Mouse (Mus musculus): ENCODE data around the gene Ak9. TPM values are rescaled to one million over a fixed set of nuclear protein-coding genes. Genes with fewer than 3 reads are reported as not detected.
A peak's percentile ranks its signal among the peaks of the same experiment; 100 is the strongest.

Gene Ak9
- polyA plus RNA-seq, 1 experiment from 2014 or later: not detected

DNA sequence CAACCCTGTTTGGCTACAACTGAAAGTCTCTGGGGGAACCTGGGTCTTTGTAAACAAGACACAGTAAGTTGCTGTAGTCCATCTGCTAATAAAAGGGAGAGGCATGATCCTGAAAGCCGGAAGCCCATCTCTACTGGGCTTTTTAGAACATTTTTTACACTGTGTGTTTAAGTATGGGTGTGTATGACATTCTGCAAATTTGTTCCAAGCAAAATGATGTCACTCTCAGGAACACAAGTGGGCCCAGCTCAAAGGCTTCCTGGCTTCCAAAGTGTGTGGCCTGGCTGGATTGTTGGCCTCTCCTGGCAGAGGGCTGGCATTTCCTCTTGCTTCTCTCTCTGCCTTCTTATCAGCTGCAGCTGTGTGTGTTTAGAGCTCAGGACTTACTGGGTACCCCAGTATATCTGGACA lies 171.2 kb downstream of the Ak9 start:
- ATAC-seq (ENCODE audit: insufficient read depth): no peak
- H3K4me3 ChIP-seq (replicated peaks): no peak overlapping the region
- no peaks in the 10 kb centered on the region for H3K9me3 ChIP-seq (replicated peaks)
- peaks cover 56% of the 10 kb centered on the region for H3K4me1 ChIP-seq (replicated peaks)
- peaks cover 35% of the 10 kb centered on the region for H3K27me3 ChIP-seq
- H3K36me3 ChIP-seq (replicated peaks): no peaks in the 10 kb centered on the region
- H3K4me2 ChIP-seq: peak overlapping the region; percentile 15; the same call in 1 of the 2 replicates
- WGBS (ENCODE audit: insufficient replicate concordance): 60% methylated on average over 1 of the region's 1 CpGs
- no peak overlapping the region for H3K9ac ChIP-seq
- peak overlapping the region; percentile 24; the same call in 1 of the 2 replicates for H3K27ac ChIP-seq (replicated peaks)

DNA sequence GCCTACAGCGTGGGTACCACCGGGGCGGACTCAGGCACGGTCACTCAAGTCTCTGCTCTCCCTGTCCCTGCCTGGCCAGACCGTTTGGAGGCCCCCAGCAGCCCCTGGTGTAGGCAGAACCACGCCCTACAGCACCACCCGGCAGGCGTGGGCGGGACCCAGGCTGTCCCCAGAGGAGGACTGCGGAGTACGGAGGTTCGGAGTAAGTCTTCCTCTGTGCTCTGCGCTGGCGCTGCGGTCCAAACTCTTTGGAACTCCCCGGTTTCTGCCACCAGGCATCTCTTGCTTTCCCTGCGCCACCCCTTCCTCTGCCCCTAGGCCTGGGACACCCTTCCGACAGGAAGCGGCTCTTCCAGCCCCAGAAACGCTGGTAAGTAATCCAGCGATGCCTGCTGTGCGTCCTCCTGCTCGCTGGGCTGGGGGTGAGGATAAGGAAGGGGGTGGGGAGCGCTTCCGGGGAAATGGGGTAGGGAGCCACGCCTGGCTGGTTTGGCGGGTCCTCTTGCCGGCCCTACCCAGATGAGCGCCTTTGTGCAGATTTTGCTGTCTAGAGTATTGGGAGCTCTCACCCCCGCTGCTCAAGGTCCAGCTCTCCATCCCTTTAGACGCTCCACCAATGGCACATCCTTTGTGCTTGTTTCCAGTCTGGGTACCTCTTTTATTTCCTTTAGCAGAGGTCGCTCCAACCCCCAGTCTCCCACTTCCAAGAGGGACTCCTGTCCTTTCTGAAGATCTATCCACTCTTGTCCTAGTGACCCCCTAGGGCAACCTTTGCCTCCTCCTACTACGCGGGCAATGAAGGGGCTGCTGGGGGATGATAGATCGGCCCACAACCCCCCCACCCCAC lies 172.6 kb downstream of the Ak9 start, which contains the start of gene Mical1:
TSS of gene Mical1 (plus strand) at position 144 of the 847 bp plus-strand sequence.
- Histone ChIP-seq H3K4me2 (peak within 1 kb of the TSS; percentile 92), H3K9me3 (replicated peaks) (no peaks in the 10 kb centered on the region), H3K4me1 (replicated peaks) (peaks cover 65% of the 10 kb centered on the region), H3K27me3 (peaks cover 37% of the 10 kb centered on the region), H3K4me3 (replicated peaks) (peak within 1 kb of the TSS; percentile 61), H3K36me3 (replicated peaks) (no peaks in the 10 kb centered on the region), H3K9ac (peak within 1 kb of the TSS; percentile 55), H3K27ac (replicated peaks) (peak within 1 kb of the TSS; percentile 57)
- ATAC-seq (ENCODE audit: insufficient read depth): peak; percentile 61
- WGBS (ENCODE audit: insufficient replicate concordance): 0% methylated on average over 35 of the region's 35 CpGs

DNA sequence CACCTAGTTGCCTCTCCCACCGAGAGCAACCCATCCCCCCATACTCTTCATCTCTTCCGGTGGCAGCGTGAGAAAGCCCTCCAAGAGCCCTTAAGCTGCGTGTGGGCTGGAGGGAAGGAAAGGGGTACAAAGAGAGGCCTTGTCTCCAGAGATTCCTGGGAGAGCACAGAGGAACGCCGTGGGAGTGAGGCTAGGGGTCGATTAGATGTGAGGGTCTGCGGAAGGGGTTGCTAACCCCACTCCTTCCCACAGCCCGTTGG lies 173.2 kb downstream of the Ak9 start:
- peak overlapping the region; percentile 92 for H3K4me2 ChIP-seq
- H3K27me3 ChIP-seq: peaks cover 39% of the 10 kb centered on the region
- peak overlapping the region; percentile 57 for H3K27ac ChIP-seq (replicated peaks)
- WGBS (ENCODE audit: insufficient replicate concordance): under 1% methylated on average over 9 of the region's 9 CpGs
- peak overlapping the region; percentile 61 for H3K4me3 ChIP-seq (replicated peaks)
- peaks cover 68% of the 10 kb centered on the region for H3K4me1 ChIP-seq (replicated peaks)
- H3K36me3 ChIP-seq (replicated peaks): no peaks in the 10 kb centered on the region
- H3K9me3 ChIP-seq (replicated peaks): no peaks in the 10 kb centered on the region
- ATAC-seq (ENCODE audit: insufficient read depth): no peak
- H3K9ac ChIP-seq: peak overlapping the region; percentile 55

DNA sequence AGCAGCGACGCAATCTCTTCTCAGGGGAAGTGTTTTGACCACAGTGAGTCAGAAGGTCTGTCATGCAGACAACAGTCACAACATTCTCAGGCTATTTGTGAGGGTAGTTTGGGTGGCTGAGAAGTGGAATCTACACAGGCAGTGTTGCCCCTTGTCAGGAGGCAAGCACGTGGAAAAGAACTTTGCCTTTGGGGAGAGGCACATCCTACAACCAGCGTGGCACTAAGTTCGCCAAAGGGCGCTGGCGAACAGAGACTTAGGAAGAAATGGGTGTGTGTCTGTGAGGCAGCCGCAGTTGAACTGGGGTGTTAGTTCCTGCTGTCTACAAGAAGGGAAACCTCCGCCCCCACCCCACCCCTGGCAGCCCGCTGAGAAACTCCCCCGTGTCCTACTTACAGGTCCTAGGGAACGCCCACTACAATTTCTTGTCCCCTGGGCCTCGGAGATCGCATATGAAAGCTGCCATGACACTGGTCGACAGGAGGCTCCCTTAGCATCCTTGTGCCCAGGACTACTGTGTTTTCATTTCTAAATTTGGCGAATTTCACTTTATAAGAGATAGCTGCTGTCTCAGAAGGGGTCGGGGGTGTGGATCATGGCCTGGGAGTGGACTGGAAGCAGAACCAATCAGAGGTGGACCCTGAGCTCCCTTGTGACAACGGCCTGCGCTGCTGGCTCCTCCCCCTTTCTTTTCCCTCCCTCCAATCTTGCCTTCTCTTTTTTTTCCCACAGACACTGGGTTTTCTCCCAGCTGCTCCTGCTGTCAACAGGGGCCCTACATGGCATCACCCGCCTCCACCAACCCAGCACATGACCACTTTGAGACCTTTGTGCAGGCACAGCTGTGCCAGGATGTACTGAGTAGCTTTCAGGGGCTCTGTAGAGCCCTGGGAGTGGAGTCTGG lies 173.8 kb downstream of the Ak9 start:
- H3K4me3 ChIP-seq (replicated peaks): peak overlapping the region; percentile 61
- ATAC-seq (ENCODE audit: insufficient read depth): peak; percentile 38
- peak overlapping the region; percentile 55; the same call in 1 of the 2 replicates for H3K9ac ChIP-seq
- peak overlapping the region; percentile 57; the same call in 1 of the 2 replicates for H3K27ac ChIP-seq (replicated peaks)
- WGBS (ENCODE audit: insufficient replicate concordance): 4% methylated on average over 20 of the region's 20 CpGs
- H3K9me3 ChIP-seq (replicated peaks): no peaks in the 10 kb centered on the region
- peaks cover 65% of the 10 kb centered on the region for H3K4me1 ChIP-seq (replicated peaks)
- peak overlapping the region; percentile 92 for H3K4me2 ChIP-seq
- no peaks in the 10 kb centered on the region for H3K36me3 ChIP-seq (replicated peaks)
- peaks cover 41% of the 10 kb centered on the region for H3K27me3 ChIP-seq

DNA sequence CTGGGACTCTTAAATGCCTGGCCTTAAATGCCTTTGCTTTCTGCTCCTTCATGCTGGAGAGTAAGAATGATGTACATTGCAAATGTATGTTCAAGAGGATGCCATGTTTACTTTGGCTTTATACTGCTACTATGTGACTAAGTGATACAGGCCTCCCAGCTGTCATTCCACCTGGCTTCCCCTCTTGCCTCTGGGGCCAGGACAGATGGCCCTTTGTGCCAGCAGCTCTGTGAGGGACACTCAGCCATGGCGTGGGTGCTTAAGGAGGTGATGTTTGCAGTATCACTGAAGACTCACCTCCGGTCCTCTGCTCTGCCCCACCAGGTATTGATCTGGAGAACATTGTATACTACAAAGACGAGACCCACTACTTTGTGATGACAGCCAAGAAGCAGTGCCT lies 176.2 kb downstream of the Ak9 start:
- WGBS (ENCODE audit: insufficient replicate concordance): 76% methylated on average over 3 of the region's 3 CpGs
- ATAC-seq (ENCODE audit: insufficient read depth): no peak
- Histone ChIP-seq H3K4me1 (replicated peaks) (peaks cover 44% of the 10 kb centered on the region), H3K36me3 (replicated peaks) (0 out of 2 replicates have a peak, but pooled peaks cover 3% of the 10 kb centered on the region), H3K4me2 (no peak overlapping the region), H3K27me3 (peaks cover 41% of the 10 kb centered on the region), H3K9ac (no peak overlapping the region), H3K27ac (replicated peaks) (no peak overlapping the region), H3K9me3 (replicated peaks) (no peaks in the 10 kb centered on the region), H3K4me3 (replicated peaks) (no peak overlapping the region)

DNA sequence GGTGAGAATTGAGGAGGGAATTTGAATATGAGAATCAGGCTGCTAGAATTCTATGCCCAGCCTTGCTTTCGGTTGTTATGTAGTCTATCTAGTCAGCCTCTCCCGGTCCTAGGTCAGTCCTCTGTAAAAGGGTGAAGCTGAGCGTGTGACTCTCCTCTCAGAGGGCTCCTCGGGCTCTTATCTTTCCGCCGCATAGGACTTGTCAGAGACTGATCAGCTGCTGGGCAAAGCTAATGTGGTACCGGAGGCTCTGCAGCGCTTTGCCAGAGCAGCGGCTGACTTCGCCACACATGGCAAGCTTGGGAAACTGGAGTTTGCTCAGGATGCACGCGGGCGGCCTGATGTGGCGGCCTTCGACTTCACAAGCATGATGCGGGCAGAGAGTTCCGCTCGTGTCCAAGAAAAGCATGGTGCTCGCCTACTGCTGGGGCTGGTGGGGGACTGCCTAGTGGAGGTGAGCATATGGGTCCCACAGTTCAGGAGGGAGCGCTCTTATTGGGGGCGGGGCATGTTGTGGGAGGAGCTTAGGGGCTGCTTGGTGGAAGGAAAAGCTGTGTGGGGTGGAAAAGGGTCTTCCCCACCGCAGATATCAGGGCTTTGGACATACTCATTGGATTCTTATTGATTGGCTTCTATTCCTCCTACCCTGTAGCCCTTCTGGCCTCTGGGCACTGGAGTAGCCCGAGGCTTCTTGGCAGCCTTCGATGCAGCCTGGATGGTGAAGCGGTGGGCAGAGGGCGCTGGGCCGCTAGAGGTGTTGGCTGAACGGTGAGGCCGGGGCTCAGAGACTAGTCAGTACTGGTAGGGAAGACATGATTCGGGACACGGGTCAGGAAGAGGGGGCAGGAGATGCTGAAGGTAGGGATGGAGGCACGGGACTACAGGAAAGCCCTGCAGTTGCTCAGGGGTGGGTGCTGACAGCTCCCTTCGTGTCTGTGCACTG lies 177.4 kb downstream of the Ak9 start:
- 44% methylated on average over 33 of the region's 33 CpGs for WGBS (ENCODE audit: insufficient replicate concordance)
- H3K9ac ChIP-seq: no peak overlapping the region

DNA sequence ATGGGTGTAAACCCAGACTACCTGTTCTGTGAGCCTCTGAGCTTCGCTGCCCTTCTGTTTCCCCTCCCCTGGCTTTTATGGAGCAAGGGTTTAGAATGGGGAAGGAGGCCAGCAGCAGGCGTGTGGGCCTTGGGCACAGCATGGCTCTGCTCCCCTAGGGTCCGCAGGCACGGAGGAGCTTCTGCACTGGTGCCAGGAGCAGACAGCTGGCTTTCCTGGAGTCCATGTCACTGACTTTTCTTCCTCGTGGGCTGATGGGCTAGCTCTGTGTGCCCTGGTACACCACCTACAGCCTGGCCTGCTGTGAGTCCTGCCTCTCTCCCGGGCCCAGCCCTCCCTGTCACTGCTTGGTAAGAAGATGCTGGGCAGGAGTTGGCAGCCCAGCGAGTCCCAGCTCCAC lies 178.7 kb downstream of the Ak9 start:
- Histone ChIP-seq H3K4me1 (replicated peaks) (peaks cover 19% of the 10 kb centered on the region), H3K27ac (replicated peaks) (no peak overlapping the region), H3K9me3 (replicated peaks) (no peaks in the 10 kb centered on the region), H3K4me2 (no peak overlapping the region), H3K27me3 (peaks cover 24% of the 10 kb centered on the region), H3K9ac (no peak overlapping the region), H3K4me3 (replicated peaks) (no peak overlapping the region), H3K36me3 (replicated peaks) (0 out of 2 replicates have a peak, but pooled peaks cover 20% of the 10 kb centered on the region)
- 69% methylated on average over 7 of the region's 7 CpGs for WGBS (ENCODE audit: insufficient replicate concordance)
- no peak for ATAC-seq (ENCODE audit: insufficient read depth)

More for the DNA sequence above, 177.4 kb downstream of the Ak9 start:
- H3K27me3 ChIP-seq: peaks cover 36% of the 10 kb centered on the region
- H3K9me3 ChIP-seq (replicated peaks): no peaks in the 10 kb centered on the region
- H3K27ac ChIP-seq (replicated peaks): no peak overlapping the region
- 0 out of 2 replicates have a peak, but pooled peaks have one; percentile 16 for ATAC-seq (ENCODE audit: insufficient read depth)
- H3K4me3 ChIP-seq (replicated peaks): 0 out of 2 replicates have a peak overlapping the region, but pooled peaks have one; percentile 10
- H3K4me2 ChIP-seq: peak overlapping the region; percentile 45
- 0 out of 2 replicates have a peak, but pooled peaks cover 14% of the 10 kb centered on the region for H3K36me3 ChIP-seq (replicated peaks)
- peaks cover 32% of the 10 kb centered on the region for H3K4me1 ChIP-seq (replicated peaks)

Other genes starting within 250 kb of the Ak9 start
- not detected in 2 replicates for gene Gpr6, start 231.7 kb upstream of the Ak9 start, polyA plus RNA-seq (2015; fragmentation: Nextera tagmentation; extraction: Ambion mirVana)
- gene Fig4, start 720 bp upstream of the Ak9 start, polyA plus RNA-seq (2015; fragmentation: Nextera tagmentation; extraction: Ambion mirVana): 7.4 and 9.1 TPM in 2 replicates
- 4.9 and 5.1 TPM in 2 replicates for gene Zbtb24, start 146.4 kb downstream of the Ak9 start, polyA plus RNA-seq (2015; fragmentation: Nextera tagmentation; extraction: Ambion mirVana)
- 4.3 and 4.8 TPM in 2 replicates for gene Mical1, start 172.3 kb downstream of the Ak9 start, polyA plus RNA-seq (2015; fragmentation: Nextera tagmentation; extraction: Ambion mirVana)
- 11.4 and 11.8 TPM in 2 replicates for gene Smpd2, start 186.4 kb downstream of the Ak9 start, polyA plus RNA-seq (2015; fragmentation: Nextera tagmentation; extraction: Ambion mirVana)
- 0.12 and 0.20 TPM in 2 replicates for gene Ppil6, start 186.5 kb downstream of the Ak9 start, polyA plus RNA-seq (2015; fragmentation: Nextera tagmentation; extraction: Ambion mirVana)
- 57.8 and 61.8 TPM in 2 replicates for gene Cd164, start 215.4 kb downstream of the Ak9 start, polyA plus RNA-seq (2015; fragmentation: Nextera tagmentation; extraction: Ambion mirVana)

Data from liver, embryonic 15.5 days (tissue).